Mouse (Mus musculus) forebrain, embryonic 14.5 days (tissue): ENCODE results near the gene Tmem135. TPM values are rescaled to one million over a fixed set of nuclear protein-coding genes. Genes with fewer than 3 reads are reported as not detected.
A peak's percentile ranks its signal among the peaks of the same experiment; 100 is the strongest.

ENCODE experiments used
- ATAC-seq: fragments of 200-750 bp; cut with Nextera tagmentation; 2 replicates; pipeline ENCODE4 v1.8.0; 2017; ENCODE audit warnings: mild to moderate bottlenecking, moderate library complexity
- DNase-seq: peaks from one replicate; pipeline ENCODE4 v3.0.0-alpha.2; 2015; ENCODE audit warnings: low spot score
- H3K27ac ChIP-seq: fragments of 300-500 bp; sonication (generic); 2 replicates; pipeline ENCODE4 v1.5.1; 2014; ENCODE audit warnings: low read depth, mild to moderate bottlenecking, control low read depth, low read length, moderate library complexity
- H3K27me3 ChIP-seq: fragments of 300-500 bp; sonication (generic); replicated peaks from 2 replicates; pipeline ENCODE4 v1.6.1; 2014; ENCODE audit warnings: low read length, control low read depth, mixed read lengths; ENCODE audit not compliant: control insufficient read depth, insufficient read depth
- H3K36me3 ChIP-seq: fragments of 300-500 bp; sonication (generic); 2 replicates; pipeline ENCODE4 v1.6.1; 2014; ENCODE audit warnings: low read length, control low read depth; ENCODE audit not compliant: control insufficient read depth, insufficient read depth
- H3K4me1 ChIP-seq: fragments of 300-500 bp; sonication (generic); 2 replicates; pipeline ENCODE4 v1.6.1; 2014; ENCODE audit warnings: antibody characterized with exemption, low read length, control low read depth; ENCODE audit not compliant: control insufficient read depth, insufficient read depth
- H3K4me2 ChIP-seq: fragments of 300-500 bp; sonication (generic); 2 replicates; pipeline ENCODE4 v1.6.1; 2014; ENCODE audit warnings: mild to moderate bottlenecking, control low read depth, low read length
- H3K4me3 ChIP-seq: fragments of 300-500 bp; sonication (generic); 2 replicates; pipeline ENCODE4 v1.5.1; 2014; ENCODE audit warnings: low read depth, low read length, control low read depth
- H3K9ac ChIP-seq: fragments of 300-500 bp; sonication (generic); 2 replicates; pipeline ENCODE4 v1.6.1; 2014; ENCODE audit warnings: mild to moderate bottlenecking, low read length, control low read depth, moderate library complexity
- H3K9me3 ChIP-seq: fragments of 300-500 bp; sonication (generic); replicated peaks from 2 replicates; pipeline ENCODE4 v1.6.1; 2016; ENCODE audit warnings: low read length, control low read depth, mixed read lengths; ENCODE audit not compliant: control insufficient read depth
- WGBS: fragments of 180-500 bp; shearing (Covaris S2); extraction: QIAGEN DNeasy Blood & Tissue Kit; methylation state at CpG from one replicate; pipeline ENCODE4 v1.1.7; 2014; 5-methylcytosine and 5-hydroxymethylcytosine counted together
- polyA plus RNA-seq: library from polyadenylated mRNA; unstranded; fragments of >200 nt; fragmentation: Nextera tagmentation; extraction: Ambion mirVana; gene quantifications from 2 replicates; pipeline ENCODE4 v1.2.1, GENCODE M21; 2014

Tmem135 gene
- polyA plus RNA-seq, 1 experiment from 2014 or later: 16.2 TPM

- Histone ChIP-seq H3K36me3 (no peaks in the 10 kb centered on the region), H3K9me3 (no peaks in the 10 kb centered on the region), H3K4me3 (no peak overlapping the region), H3K27ac (no peak overlapping the region), H3K27me3 (no peaks in the 10 kb centered on the region), H3K4me1 (no peaks in the 10 kb centered on the region), H3K4me2 (no peak overlapping the region), H3K9ac (no peak overlapping the region)
- no peak for DNase-seq
- 93% methylated on average over 3 of the region's 3 CpGs for WGBS
- no peak for ATAC-seq
These were observed 21.1 kb downstream of the Tmem135 start for GRCm38 (mm10) chr7:89382892-89383291.

- H3K36me3 ChIP-seq: no peaks in the 10 kb centered on the region
- no peak overlapping the region for H3K4me2 ChIP-seq
- no peak for DNase-seq
- H3K4me1 ChIP-seq: no peaks in the 10 kb centered on the region
- H3K4me3 ChIP-seq: no peak overlapping the region
- H3K9me3 ChIP-seq: no peaks in the 10 kb centered on the region
- ATAC-seq: no peak
- no peak overlapping the region for H3K9ac ChIP-seq
- no peak overlapping the region for H3K27ac ChIP-seq
- no peaks in the 10 kb centered on the region for H3K27me3 ChIP-seq
- 42% methylated on average over 7 of the region's 7 CpGs for WGBS
These were observed 22.9 kb downstream of the Tmem135 start for GRCm38 (mm10) chr7:89380935-89381705.

GRCm38 (mm10) chr7:89371623-89372295 is 32.3 kb downstream of the Tmem135 start:
- H3K9me3 ChIP-seq: no peaks in the 10 kb centered on the region
- no peak overlapping the region for H3K4me2 ChIP-seq
- H3K4me1 ChIP-seq: no peaks in the 10 kb centered on the region
- no peak overlapping the region for H3K9ac ChIP-seq
- 85% methylated on average over 6 of the region's 6 CpGs for WGBS
- no peaks in the 10 kb centered on the region for H3K27me3 ChIP-seq
- DNase-seq: no peak
- H3K36me3 ChIP-seq: no peaks in the 10 kb centered on the region
- no peak overlapping the region for H3K27ac ChIP-seq
- H3K4me3 ChIP-seq: no peak overlapping the region
- ATAC-seq: no peak

GRCm38 (mm10) chr7:89370917-89371316 is 33.1 kb downstream of the Tmem135 start:
- no peak overlapping the region for H3K27ac ChIP-seq
- H3K9ac ChIP-seq: no peak overlapping the region
- no peaks in the 10 kb centered on the region for H3K36me3 ChIP-seq
- ATAC-seq: peak; percentile 54; the same call in 1 of the 2 replicates
- H3K27me3 ChIP-seq: no peaks in the 10 kb centered on the region
- WGBS: 67% methylated on average over 1 of the region's 1 CpGs
- H3K9me3 ChIP-seq: no peaks in the 10 kb centered on the region
- no peaks in the 10 kb centered on the region for H3K4me1 ChIP-seq
- no peak overlapping the region for H3K4me3 ChIP-seq
- DNase-seq: peak; percentile 33
- H3K4me2 ChIP-seq: no peak overlapping the region

GRCm38 (mm10) chr7:89370086-89370485 is 33.9 kb downstream of the Tmem135 start:
- Histone ChIP-seq H3K36me3 (no peaks in the 10 kb centered on the region), H3K9ac (no peak overlapping the region), H3K27me3 (no peaks in the 10 kb centered on the region), H3K4me1 (peaks cover 3% of the 10 kb centered on the region; the same call in 1 of the 2 replicates), H3K4me3 (no peak overlapping the region), H3K4me2 (no peak overlapping the region), H3K9me3 (no peaks in the 10 kb centered on the region), H3K27ac (no peak overlapping the region)
- DNase-seq (no peak), ATAC-seq (no peak)
- 88% methylated on average over 1 of the region's 1 CpGs for WGBS

GRCm38 (mm10) chr7:89367643-89368042 is 36.4 kb downstream of the Tmem135 start:
- WGBS: 23% methylated on average over 3 of the region's 3 CpGs
- no peak overlapping the region for H3K4me3 ChIP-seq
- DNase-seq (no peak), ATAC-seq (no peak)
- H3K36me3 ChIP-seq: no peaks in the 10 kb centered on the region
- no peak overlapping the region for H3K27ac ChIP-seq
- no peak overlapping the region for H3K9ac ChIP-seq
- H3K4me1 ChIP-seq: peaks cover 3% of the 10 kb centered on the region; the same call in 1 of the 2 replicates
- no peaks in the 10 kb centered on the region for H3K9me3 ChIP-seq
- H3K27me3 ChIP-seq: no peaks in the 10 kb centered on the region
- no peak overlapping the region for H3K4me2 ChIP-seq

- Histone ChIP-seq H3K27me3 (no peaks in the 10 kb centered on the region), H3K4me1 (peaks cover 3% of the 10 kb centered on the region; the same call in 1 of the 2 replicates), H3K9me3 (no peaks in the 10 kb centered on the region), H3K36me3 (no peaks in the 10 kb centered on the region), H3K4me2 (no peak overlapping the region), H3K4me3 (no peak overlapping the region), H3K27ac (no peak overlapping the region), H3K9ac (no peak overlapping the region)
- WGBS: 58% methylated on average over 10 of the region's 10 CpGs
- peak; percentile 45 for DNase-seq
- ATAC-seq: no peak
These were observed 38.7 kb downstream of the Tmem135 start for GRCm38 (mm10) chr7:89365135-89365880.

- DNase-seq: no peak
- Histone ChIP-seq H3K4me2 (no peak overlapping the region), H3K27ac (no peak overlapping the region), H3K36me3 (no peaks in the 10 kb centered on the region), H3K4me1 (peaks cover 3% of the 10 kb centered on the region; the same call in 1 of the 2 replicates), H3K9ac (no peak overlapping the region), H3K4me3 (no peak overlapping the region), H3K9me3 (no peaks in the 10 kb centered on the region), H3K27me3 (no peaks in the 10 kb centered on the region)
- WGBS: 85% methylated on average over 5 of the region's 5 CpGs
- ATAC-seq: no peak
These were observed 40.0 kb downstream of the Tmem135 start for GRCm38 (mm10) chr7:89363975-89364374.
